Mouse (Mus musculus) CH12.LX (cell line): ENCODE results near the gene Hist1h2bj. TPM values are rescaled to one million over a fixed set of nuclear protein-coding genes. Genes with fewer than 3 reads are reported as not detected.

Experiments used
- DNase-seq: peaks from one replicate; pipeline ENCODE4 v3.0.0-alpha.2; 2013; ENCODE audit errors: extremely low read depth
- H3K27ac ChIP-seq: 2 replicates; pipeline ENCODE4 v1.5.1; 2012; ENCODE audit warnings: low read depth, mild to moderate bottlenecking, control low read depth, moderate library complexity; ENCODE audit not compliant: insufficient read depth
- H3K27me3 ChIP-seq: replicated peaks from 2 replicates; pipeline ENCODE3; 2012; ENCODE audit warnings: inconsistent platforms
- H3K36me3 ChIP-seq, 2 experiments: replicated peaks in 1 of 2; 2 replicates each; pipeline versions ENCODE3 to v1.6.1; 2012; ENCODE audit warnings: inconsistent platforms in 1 of 2, low read length in 1 of 2, mild to moderate bottlenecking in 1 of 2, mixed read lengths in 1 of 2, moderate library complexity in 1 of 2; ENCODE audit not compliant: control insufficient read depth in 1 of 2, insufficient read depth in 1 of 2
- H3K4me1 ChIP-seq, 2 experiments: 2 replicates each; pipeline ENCODE4 v1.6.1; 2012; ENCODE audit warnings: inconsistent platforms in 1 of 2, moderate library complexity in 1 of 2; ENCODE audit not compliant: insufficient read depth in 2 of 2, control insufficient read depth in 1 of 2
- H3K4me2 ChIP-seq: 2 replicates; pipeline ENCODE4 v1.6.1; 2012; ENCODE audit warnings: low read depth, mild to moderate bottlenecking, control low read depth; ENCODE audit not compliant: poor library complexity, insufficient read depth, severe bottlenecking
- H3K4me3 ChIP-seq, 3 experiments: fragments of 150-350 bp in 1 of 3; sonication (generic) in 1 of 3; replicated peaks in 1 of 3; 2 replicates each; pipeline versions ENCODE3 to v1.5.1; 2011 to 2012; ENCODE audit warnings: low read depth in 2 of 3, low read length in 2 of 3, mild to moderate bottlenecking in 2 of 3, moderate library complexity in 2 of 3, control low read depth in 1 of 3, improper control_type of control experiment in 1 of 3, inconsistent platforms in 1 of 3, mixed read lengths in 1 of 3; ENCODE audit not compliant: poor library complexity in 1 of 3
- H3K79me2 ChIP-seq: replicated peaks from 2 replicates; pipeline ENCODE4 v1.6.1; 2012; ENCODE audit warnings: mild to moderate bottlenecking, moderate library complexity; ENCODE audit not compliant: control insufficient read depth, poor library complexity, insufficient read depth, severe bottlenecking; ENCODE audit errors: extremely low read depth
- H3K9ac ChIP-seq: 2 replicates; pipeline ENCODE4 v1.6.1; 2012; ENCODE audit warnings: low read depth, mild to moderate bottlenecking, control low read depth, moderate library complexity; ENCODE audit not compliant: insufficient read depth
- H3K9me3 ChIP-seq: replicated peaks from 2 replicates; pipeline ENCODE3; 2012; ENCODE audit warnings: low read length, inconsistent platforms, mixed read lengths
- BHLHE40 ChIP-seq: IDR thresholded peaks from 2 replicates; pipeline ENCODE4 v1.6.1; 2011; ENCODE audit warnings: mild to moderate bottlenecking, low read depth, low read length, improper control_type of control experiment
- CHD1 ChIP-seq: IDR thresholded peaks from 2 replicates; pipeline ENCODE4 v1.6.1; 2012; ENCODE audit warnings: low read depth, low read length, improper control_type of control experiment, inconsistent platforms
- CHD2 ChIP-seq: IDR thresholded peaks from 2 replicates; pipeline ENCODE4 v1.6.1; 2011; ENCODE audit warnings: low read length, improper control_type of control experiment
- CTCF ChIP-seq, 2 experiments: IDR thresholded peaks in 1 of 2; conservative IDR thresholded peaks in 1 of 2; 2 replicates each; pipeline ENCODE4 v1.5.1; 2011 to 2012; ENCODE audit warnings: low read depth in 2 of 2, low read length in 2 of 2, improper control_type of control experiment in 1 of 2, inconsistent platforms in 1 of 2, mild to moderate bottlenecking in 1 of 2, moderate library complexity in 1 of 2
- E2F4 ChIP-seq: IDR thresholded peaks from 2 replicates; pipeline ENCODE4 v1.6.1; 2011; ENCODE audit warnings: low read depth, low read length, improper control_type of control experiment; ENCODE audit not compliant: insufficient replicate concordance
- ELF1 ChIP-seq: IDR thresholded peaks from 2 replicates; pipeline ENCODE4 v1.6.1; 2014; ENCODE audit warnings: low read depth, mild to moderate bottlenecking, inconsistent platforms, low read length, improper control_type of control experiment
- EP300 ChIP-seq: IDR thresholded peaks from 2 replicates; pipeline ENCODE4 v1.6.1; 2011; ENCODE audit warnings: low read length, improper control_type of control experiment
- ETS1 ChIP-seq: conservative IDR thresholded peaks from 2 replicates; pipeline ENCODE4 v1.6.1; 2012; ENCODE audit warnings: low read depth, mild to moderate bottlenecking, inconsistent platforms, low read length, improper control_type of control experiment, moderate library complexity
- GABPA ChIP-seq: IDR thresholded peaks from 2 replicates; pipeline ENCODE4 v1.6.1; 2012; ENCODE audit warnings: low read depth, low read length, improper control_type of control experiment, inconsistent platforms; ENCODE audit not compliant: insufficient replicate concordance
- HCFC1 ChIP-seq: IDR thresholded peaks from 2 replicates; pipeline ENCODE4 v1.6.1; 2012; ENCODE audit warnings: low read depth, mild to moderate bottlenecking, inconsistent platforms, low read length, improper control_type of control experiment
- IRF4 ChIP-seq: IDR thresholded peaks from 2 replicates; pipeline ENCODE4 v1.6.1; 2014; ENCODE audit warnings: low read depth, mild to moderate bottlenecking, inconsistent platforms, low read length, improper control_type of control experiment
- JUN ChIP-seq: IDR thresholded peaks from 2 replicates; pipeline ENCODE4 v1.6.1; 2011; ENCODE audit warnings: low read depth, mild to moderate bottlenecking, low read length, improper control_type of control experiment, moderate library complexity; ENCODE audit not compliant: insufficient read depth
- JUND ChIP-seq: conservative IDR thresholded peaks from 2 replicates; pipeline ENCODE4 v1.6.1; 2011; ENCODE audit warnings: low read depth, low read length, improper control_type of control experiment
- KAT2A ChIP-seq: IDR thresholded peaks from 2 replicates; pipeline ENCODE4 v1.6.1; 2012; ENCODE audit warnings: low read length, improper control_type of control experiment, inconsistent platforms; ENCODE audit not compliant: insufficient replicate concordance
- MAFK ChIP-seq: IDR thresholded peaks from 2 replicates; pipeline ENCODE4 v1.6.1; 2011; ENCODE audit warnings: low read length, improper control_type of control experiment; ENCODE audit not compliant: insufficient replicate concordance
- MAX ChIP-seq: IDR thresholded peaks from 2 replicates; pipeline ENCODE4 v1.6.1; 2011; ENCODE audit warnings: low read length, improper control_type of control experiment
- MAZ ChIP-seq: IDR thresholded peaks from 2 replicates; pipeline ENCODE4 v1.6.1; 2012; ENCODE audit warnings: low read depth, mild to moderate bottlenecking, inconsistent platforms, low read length, improper control_type of control experiment, moderate library complexity
- MEF2A ChIP-seq: IDR thresholded peaks from 2 replicates; pipeline ENCODE4 v1.6.1; 2014; ENCODE audit warnings: low read depth, mild to moderate bottlenecking, inconsistent platforms, low read length, improper control_type of control experiment, borderline replicate concordance
- MXI1 ChIP-seq: IDR thresholded peaks from 2 replicates; pipeline ENCODE4 v1.6.1; 2011; ENCODE audit warnings: mild to moderate bottlenecking, low read depth, low read length, improper control_type of control experiment
- MYC ChIP-seq: IDR thresholded peaks from 2 replicates; pipeline ENCODE4 v1.6.1; 2011; ENCODE audit warnings: low read depth, mild to moderate bottlenecking, improper control_type of control experiment, low read length
- NELFE ChIP-seq: IDR thresholded peaks from 2 replicates; pipeline ENCODE4 v1.6.1; 2011; ENCODE audit warnings: low read depth, low read length, improper control_type of control experiment
- NRF1 ChIP-seq: IDR thresholded peaks from 2 replicates; pipeline ENCODE4 v1.6.1; 2014; ENCODE audit warnings: low read depth, mild to moderate bottlenecking, inconsistent platforms, low read length, improper control_type of control experiment, moderate library complexity
- PAX5 ChIP-seq: IDR thresholded peaks from 2 replicates; pipeline ENCODE4 v1.6.1; 2012; ENCODE audit warnings: low read length, inconsistent platforms, mixed read lengths
- POLR2A ChIP-seq: IDR thresholded peaks from 2 replicates; pipeline ENCODE4 v1.6.1; 2011; ENCODE audit warnings: low read depth, mild to moderate bottlenecking, improper control_type of control experiment, low read length
- POLR2AphosphoS2 ChIP-seq: IDR thresholded peaks from 2 replicates; pipeline ENCODE4 v1.6.1; 2011; ENCODE audit warnings: low read depth, low read length, improper control_type of control experiment
- RAD21 ChIP-seq: IDR thresholded peaks from 2 replicates; pipeline ENCODE4 v1.6.1; 2011; ENCODE audit warnings: low read depth, mild to moderate bottlenecking, low read length, improper control_type of control experiment, moderate library complexity
- RCOR1 ChIP-seq: conservative IDR thresholded peaks from 2 replicates; pipeline ENCODE4 v1.6.1; 2012; ENCODE audit warnings: low read depth, mild to moderate bottlenecking, inconsistent platforms, low read length, improper control_type of control experiment
- SIN3A ChIP-seq: IDR thresholded peaks from 2 replicates; pipeline ENCODE4 v1.6.1; 2012; ENCODE audit warnings: low read length, improper control_type of control experiment, inconsistent platforms
- SMC3 ChIP-seq: IDR thresholded peaks from 2 replicates; pipeline ENCODE4 v1.6.1; 2011; ENCODE audit warnings: low read depth, low read length, improper control_type of control experiment
- TBP ChIP-seq: conservative IDR thresholded peaks from 2 replicates; pipeline ENCODE4 v1.6.1; 2011; ENCODE audit warnings: low read depth, low read length, improper control_type of control experiment
- TCF12 ChIP-seq: IDR thresholded peaks from 2 replicates; pipeline ENCODE4 v1.6.1; 2014; ENCODE audit warnings: low read depth, mild to moderate bottlenecking, inconsistent platforms, low read length, improper control_type of control experiment
- UBTF ChIP-seq: IDR thresholded peaks from 2 replicates; pipeline ENCODE4 v1.6.1; 2012; ENCODE audit warnings: low read depth, mild to moderate bottlenecking, inconsistent platforms, low read length, improper control_type of control experiment, moderate library complexity
- USF2 ChIP-seq: conservative IDR thresholded peaks from 2 replicates; pipeline ENCODE4 v1.6.1; 2011; ENCODE audit warnings: low read depth, low read length, improper control_type of control experiment
- ZC3H11A ChIP-seq: IDR thresholded peaks from 2 replicates; pipeline ENCODE4 v1.6.1; 2012; ENCODE audit warnings: low read depth, mild to moderate bottlenecking, inconsistent platforms, low read length, improper control_type of control experiment
- ZKSCAN1 ChIP-seq: IDR thresholded peaks from 2 replicates; pipeline ENCODE4 v1.6.1; 2012; ENCODE audit warnings: low read depth, inconsistent platforms, low read length, improper control_type of control experiment, borderline replicate concordance
- ZMIZ1 ChIP-seq: IDR thresholded peaks from 2 replicates; pipeline ENCODE4 v1.6.1; 2012; ENCODE audit warnings: low read depth, mild to moderate bottlenecking, inconsistent platforms, low read length, improper control_type of control experiment
- ZNF384 ChIP-seq: IDR thresholded peaks from 2 replicates; pipeline ENCODE4 v1.6.1; 2012; ENCODE audit warnings: low read depth, low read length, improper control_type of control experiment, inconsistent platforms
- dilution Hi-C: fragments of 300-500 bp; cut with MboI; formaldehyde crosslinking; loops from 2 replicates; pipeline ENCODE4 v1.14.3; 2020; ENCODE audit warnings: low sequenced_read_pairs; ENCODE audit not compliant: extremely low pct_unique_long_range_greater_than_20kb, extremely low pct_ligation_motif_present
- in situ Hi-C: fragments of 300-500 bp; cut with MboI; formaldehyde crosslinking; loops from 3 replicates; pipeline ENCODE4 v1.14.3; 2019; ENCODE audit warnings: low sequenced_read_pairs, low pct_ligation_motif_present, low pct_unique_long_range_greater_than_20kb, mixed read lengths
- polyA plus RNA-seq: library from polyadenylated mRNA; unstranded; fragments of >175 nt; gene quantifications from 2 replicates; pipeline ENCODE4 v1.2.1, GENCODE M21; 2012; ENCODE audit warnings: low read depth; ENCODE audit not compliant: insufficient read length
- total RNA-seq, 2 experiments: library from RNA; depleted of rRNA; stranded (reverse); fragments of 300-350 nt in 1 of 2; fragments of >200 nt in 1 of 2; gene quantifications; 2 replicates each; pipeline ENCODE4 v1.2.3; 2012 to 2014

Gene Hist1h2bj
- total and polyA plus RNA-seq, 3 experiments: 2.5 to 1,790 (median 23.8) TPM

GRCm38 (mm10) chr13:22034443-22035266 lies 8.4 kb upstream of the Hist1h2bj start:
- Histone ChIP-seq H3K9me3 (no peaks in the 10 kb centered on the region), H3K79me2 (no peaks in the 10 kb centered on the region), H3K27ac (peak overlapping the region; percentile 84), H3K36me3 (no peaks in the 10 kb centered on the region), H3K4me3 (peak overlapping the region; percentile 4 to 56 (median 50)), H3K4me2 (peak overlapping the region; percentile 78), H3K9ac (peak overlapping the region; percentile 92), H3K4me1 (peaks cover 3 to 27% of the 10 kb centered on the region in 2 experiments; a peak in 3 of 4 replicates), H3K27me3 (no peaks in the 10 kb centered on the region)
- dilution Hi-C loops (no loop called here), in situ Hi-C loops (loop anchor here (5.0 to 25.0 kb wide), 4 partner anchors 107 to 1728 kb away; partner anchors contain the start of genes Hist1h1a, Hist1h2ab, Hist1h3a and Hist1h3b)
- TF ChIP-seq BHLHE40 (no peak), NELFE (peak; percentile 75; the same call in 1 of the 2 replicates), IRF4 (0 out of 2 replicates have a peak, but pooled peaks have one; percentile 3), MAFK (0 out of 2 replicates have a peak, but pooled peaks have one; percentile 17), RAD21 (no peak), MYC (peak; percentile 93), MEF2A (no peak), JUN (no peak), E2F4 (0 out of 2 replicates have a peak, but pooled peaks have one; percentile 27), POLR2A (peak; percentile 88), SMC3 (no peak), MAX (peak; percentile 92), PAX5 (no peak), POLR2AphosphoS2 (peak; percentile 97), ZMIZ1 (peak; percentile 97), NRF1 (no peak), KAT2A (no peak), ZC3H11A (no peak), MXI1 (peak; percentile 93), ZNF384 (peak; percentile 45; the same call in 1 of the 2 replicates), RCOR1 (0 out of 2 replicates have a peak, but pooled peaks have one; percentile 15), CHD1 (peak; percentile 83), TBP (no peak), CHD2 (no peak), ELF1 (no peak), TCF12 (no peak), EP300 (no peak), MAZ (no peak), ZKSCAN1 (no peak), ETS1 (no peak), GABPA (no peak), JUND (no peak), USF2 (peak; percentile 39), UBTF (no peak; the same call in 1 of the 2 replicates), SIN3A (no peak), CTCF (conservative IDR thresholded peaks at IDR 0.05 in 1 of 2, IDR thresholded peaks at IDR 0.05 in 1 of 2; ENCODE audit: low read depth in 2 of 2, low read length in 2 of 2) (no peak), HCFC1 (no peak; the same call in 1 of the 2 replicates)
- peak; percentile 56 for DNase-seq
